Mouse (Mus musculus) monocyte, adult 2 months (primary cell): ENCODE measurements around the gene Hist1h1c.
A peak's percentile ranks its signal among the peaks of the same experiment; 100 is the strongest.
"Not testable (repeated sequence)": the region's sequence is repeated elsewhere in the genome, so short reads cannot be mapped to it uniquely, and the experiment has no call there.

Experiments
- DNase-seq, 2 experiments: peaks; one replicate each; pipeline ENCODE4 v3.0.0; 2022; ENCODE audit warnings: low spot score in 2 of 2, low read depth in 1 of 2

The Hist1h1c gene

GRCm38 (mm10) chr13:23738677-23739068 lies at the start of gene Hist1h1c:
TSS of gene Hist1h1c (plus strand) at chr13:23738808.
- peak; percentile 86 to 92 for DNase-seq

GRCm38 (mm10) chr13:23688956-23689355 lies 49.7 kb upstream of the Hist1h1c start:
- no peak for DNase-seq

GRCm38 (mm10) chr13:23689459-23689858 lies 49.1 kb upstream of the Hist1h1c start:
- no peak for DNase-seq

- DNase-seq: no peak
Measured at GRCm38 (mm10) chr13:23693856-23694440, 44.7 kb upstream of the Hist1h1c start.

- DNase-seq: no peak
Measured at GRCm38 (mm10) chr13:23694956-23695355, 43.7 kb upstream of the Hist1h1c start.

- no peak for DNase-seq
Measured at GRCm38 (mm10) chr13:23695514-23695913, 43.1 kb upstream of the Hist1h1c start, which contains the start of gene Hist1h1t. TSS of gene Hist1h1t (plus strand) at chr13:23695814.

GRCm38 (mm10) chr13:23696061-23696474 lies 42.5 kb upstream of the Hist1h1c start:
- DNase-seq: no peak

- DNase-seq: no peak
Measured at GRCm38 (mm10) chr13:23697491-23698299, 40.9 kb upstream of the Hist1h1c start.

GRCm38 (mm10) chr13:23698300-23698693 lies 40.3 kb upstream of the Hist1h1c start, which contains the start of gene Hist1h4c:
TSS of gene Hist1h4c (minus strand) at chr13:23698454.
- peak; percentile 97 to 98 for DNase-seq

GRCm38 (mm10) chr13:23698996-23699395 lies 39.6 kb upstream of the Hist1h1c start:
- no peak for DNase-seq

GRCm38 (mm10) chr13:23699767-23700166 lies 38.8 kb upstream of the Hist1h1c start:
- DNase-seq: no peak

- DNase-seq: peak in 1 of 2 experiments; percentile 60
Measured at GRCm38 (mm10) chr13:23700786-23701520, 37.7 kb upstream of the Hist1h1c start.

GRCm38 (mm10) chr13:23702220-23702619 lies 36.4 kb upstream of the Hist1h1c start:
- no peak for DNase-seq

- DNase-seq: not testable (repeated sequence)
Measured at GRCm38 (mm10) chr13:23702801-23703200, 35.8 kb upstream of the Hist1h1c start.

GRCm38 (mm10) chr13:23705751-23706356 lies 32.8 kb upstream of the Hist1h1c start:
- no peak for DNase-seq

GRCm38 (mm10) chr13:23706771-23707170 lies 31.8 kb upstream of the Hist1h1c start:
- no peak for DNase-seq

- DNase-seq: no peak
Measured at GRCm38 (mm10) chr13:23708041-23708440, 30.6 kb upstream of the Hist1h1c start.

GRCm38 (mm10) chr13:23708654-23709053 lies 30.0 kb upstream of the Hist1h1c start:
- no peak for DNase-seq

GRCm38 (mm10) chr13:23709714-23710373 lies 28.8 kb upstream of the Hist1h1c start:
- no peak for DNase-seq

GRCm38 (mm10) chr13:23710374-23711089 lies 28.1 kb upstream of the Hist1h1c start, which contains the start of gene Hfe:
TSS of gene Hfe (minus strand) at chr13:23710854.
- DNase-seq: peak in 1 of 2 experiments; percentile 38
